In the genomic region with DNA sequence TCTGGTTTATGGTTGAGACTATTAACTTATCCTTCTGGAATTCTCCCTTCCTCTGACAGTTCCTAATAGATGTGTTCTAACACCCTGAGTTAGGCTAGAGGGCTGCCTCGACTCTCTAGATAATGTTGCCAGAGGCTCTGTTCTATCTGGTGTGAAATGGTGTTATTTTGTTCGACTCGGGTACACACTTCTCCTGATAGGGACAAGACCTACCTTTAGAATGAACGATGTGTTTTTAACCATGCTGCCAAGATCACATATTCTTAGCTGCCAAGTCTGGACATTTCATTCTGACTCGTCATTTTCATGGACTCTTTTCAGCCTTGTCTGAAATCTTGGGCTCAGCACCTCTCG, we compare ENCODE assay signal across 8 mouse cellular contexts. TPM values are rescaled to one million over a fixed set of nuclear protein-coding genes. Genes with fewer than 3 reads are reported as not detected.
DNase-seq lines count a peak whose midpoint lies in the region; TF ChIP-seq lines count a peak whose summit lies in the region.
"Not testable (repeated sequence)": the region's sequence is repeated elsewhere in the genome, so short reads cannot be mapped to it uniquely, and the experiment has no call there.

No protein-coding gene starts in this region.

- H3K79me2 ChIP-seq in macrophage (ENCODE audit: inconsistent target) = peaks cover 50% of the 10 kb centered on the region

- H3K4me3 ChIP-seq in cortical plate, adult 2 months (ENCODE audit: insufficient read depth, low read length) = peak overlapping the region; percentile 46; the same call in 1 of the 2 replicates
- H3K4me3 ChIP-seq in macrophage (ENCODE audit: inconsistent target) = not testable (repeated sequence)

- H3K36me3 ChIP-seq in macrophage (ENCODE audit: inconsistent target) = peaks cover 37% of the 10 kb centered on the region

- not testable (repeated sequence) for TF ChIP-seq POLR2A in cortical plate, adult 2 months (IDR thresholded peaks at IDR 0.05; ENCODE audit: extremely low read depth, insufficient read depth, low read length)

- peak overlapping the region; percentile 83 for H3K27ac ChIP-seq in cortical plate, adult 2 months (ENCODE audit: insufficient read depth, low read length)
- H3K27ac ChIP-seq in macrophage = peak overlapping the region; percentile 71

- peak; percentile 18 for DNase-seq in CD4-positive, CD25-positive, alpha-beta regulatory T cell, adult 2 months (ENCODE audit: low read depth, low spot score)
- DNase-seq in adrenal gland, postnatal 14 days = peak; percentile 11
- DNase-seq in frontal cortex, postnatal 10 days (ENCODE audit: low spot score in 2 of 2) = peak; percentile 6 to 15
- peak; percentile 41 for DNase-seq in heart, postnatal 4 days
- DNase-seq in layer of hippocampus, adult 9-11 months = peak; percentile 50
- DNase-seq in skeletal muscle tissue, adult 2 months (ENCODE audit: low read depth, low spot score) = peak; percentile 42

- not testable (repeated sequence) for H3K4me1 ChIP-seq in cortical plate, adult 2 months (ENCODE audit: control insufficient read depth, insufficient read depth, low read length)

- not testable (repeated sequence) for TF ChIP-seq CTCF in cortical plate, adult 2 months (IDR thresholded peaks at IDR 0.05; ENCODE audit: extremely low read depth, insufficient read depth, low read length)

- WGBS in macrophage (ENCODE audit: missing documents) = 85% methylated on average over 6 of the region's 6 CpGs

RNA-seq across cellular contexts. Expression of gene Gm21887, which starts 29.3 kb away (rescaled TPM):
- total RNA-seq in adrenal gland, postnatal 14 days (2021) = 129 and 342 TPM in 2 replicates
- 593 and 681 TPM in 2 replicates for polyA plus RNA-seq in cortical plate, adult 2 months (2012; rRNA removed)
- total RNA-seq in heart, postnatal 4 days (2021) = 100 to 1,000 TPM in 1 of 2 experiments, 10 to 100 TPM in 1; 99.1 to 109 TPM
- 1,000 to 10,000 TPM in 16 of 26 experiments, 100 to 1,000 TPM in 10; 644 to 7,809 (median 1,101) TPM for total RNA-seq in macrophage (2018; cell fraction: chromatin; rRNA removed)
- total RNA-seq in macrophage (2018; cell fraction: cytosol; rRNA removed) = 100 to 1,000 TPM in 1 of 26 experiments, 10 to 100 TPM in 25; 11.8 to 160 (median 27.3) TPM
- 1,000 to 10,000 TPM in 5 of 26 experiments, 100 to 1,000 TPM in 20, 10 to 100 TPM in 1; 96.6 to 1,945 (median 481) TPM for total RNA-seq in macrophage (2018; cell fraction: nucleus; rRNA removed)
- polyA plus RNA-seq in macrophage (2018) = 45.5 to 114 TPM (median 105 TPM) in 3 replicates
